Mouse (Mus musculus): Measurements from ENCODE around the gene Hk1. TPM values are rescaled to one million over a fixed set of nuclear protein-coding genes. Genes with fewer than 3 reads are reported as not detected.

Gene Hk1
- 14.2 and 31.4 TPM in 2 replicates for polyA plus RNA-seq (2014; fragmentation: Nextera tagmentation; extraction: Ambion mirVana)

DNA sequence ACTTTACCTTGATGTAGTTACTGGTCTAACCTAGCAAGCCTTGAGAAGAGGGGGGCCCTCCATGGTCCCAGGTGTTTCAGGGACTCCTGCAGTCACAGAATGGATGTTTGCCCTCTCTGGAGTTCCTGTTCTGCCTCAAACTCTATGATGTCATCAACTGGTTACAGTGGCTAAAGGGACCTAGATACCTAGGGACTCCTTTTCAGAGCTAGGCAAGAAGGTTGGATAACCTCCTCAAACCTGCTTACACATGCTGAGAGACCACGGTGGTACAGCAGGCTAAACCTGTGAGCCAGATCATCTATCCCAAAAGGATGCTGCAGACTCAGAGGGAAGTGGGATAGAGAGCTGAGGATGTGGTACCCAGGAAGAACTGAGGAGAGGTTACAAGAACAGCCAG is at the start of gene Hk1:
TSS of gene Hk1 (minus strand) at position 101 of the 400 bp plus-strand sequence.
- Histone ChIP-seq H3K27me3 (ENCODE audit: control insufficient read depth, insufficient read depth, low read length) (no peaks in the 10 kb centered on the region), H3K9me3 (ENCODE audit: control insufficient read depth, low read length) (no peaks in the 10 kb centered on the region), H3K4me2 (replicated peaks; ENCODE audit: low read depth, low read length) (no peak within 1 kb of the TSS), H3K27ac (ENCODE audit: low read depth, low read length) (no peak within 1 kb of the TSS), H3K4me1 (ENCODE audit: control insufficient read depth, insufficient read depth, low read length) (no peaks in the 10 kb centered on the region), H3K4me3 (ENCODE audit: low read length) (no peak within 1 kb of the TSS), H3K36me3 (ENCODE audit: control insufficient read depth, insufficient read depth, low read length) (no peaks in the 10 kb centered on the region), H3K9ac (ENCODE audit: low read depth, low read length) (no peak within 1 kb of the TSS)
- ATAC-seq (ENCODE audit: low FRiP score, low TSS enrichment): no peak
- WGBS: 79% methylated on average over 1 of the region's 1 CpGs

DNA sequence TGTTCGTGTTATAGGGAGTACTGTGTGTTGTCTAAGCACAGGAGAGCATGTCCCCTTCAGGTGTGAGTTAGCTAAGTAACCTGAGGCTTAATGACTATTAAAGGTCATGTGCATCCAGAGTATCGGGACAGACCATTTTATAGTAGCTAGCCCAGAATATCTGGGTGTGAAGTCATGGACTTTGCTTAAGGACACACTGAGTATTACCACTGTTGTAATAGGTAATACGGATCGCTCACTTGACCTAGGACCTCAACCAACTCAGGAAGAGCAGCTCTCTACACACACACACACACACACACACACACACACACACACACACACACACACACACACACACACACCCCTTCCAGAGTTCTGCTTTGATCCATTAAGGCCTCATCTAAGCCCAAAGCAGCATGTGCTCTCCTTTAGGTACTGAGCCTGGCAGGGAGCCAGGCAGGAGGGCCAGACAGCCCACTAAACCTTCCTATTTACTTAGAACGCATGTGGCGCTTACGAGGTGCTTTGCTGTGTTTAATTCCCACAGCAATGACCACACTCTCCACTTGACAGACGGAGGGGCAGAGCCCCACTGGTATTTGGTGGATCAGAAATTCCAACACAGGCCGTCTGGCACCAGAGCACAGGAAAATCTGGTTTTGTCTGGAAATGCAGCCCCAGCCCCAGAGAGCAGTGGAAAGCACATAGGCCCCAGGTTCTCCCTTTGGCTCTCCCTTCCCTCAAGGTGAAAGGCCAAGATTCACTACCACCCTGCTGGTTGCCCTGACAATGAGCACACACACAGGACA is 45.6 kb upstream of the Hk1 start:
- H3K4me3 ChIP-seq (ENCODE audit: low read length): no peak overlapping the region
- H3K36me3 ChIP-seq (ENCODE audit: control insufficient read depth, insufficient read depth, low read length): peaks cover 26% of the 10 kb centered on the region
- 49% methylated on average over 9 of the region's 9 CpGs for WGBS
- H3K27ac ChIP-seq (ENCODE audit: low read depth, low read length): no peak overlapping the region
- peak; percentile 59; the same call in 1 of the 2 replicates for ATAC-seq (ENCODE audit: low FRiP score, low TSS enrichment)
- H3K4me1 ChIP-seq (ENCODE audit: control insufficient read depth, insufficient read depth, low read length): no peaks in the 10 kb centered on the region
- H3K4me2 ChIP-seq (replicated peaks; ENCODE audit: low read depth, low read length): no peak overlapping the region
- no peak overlapping the region for H3K9ac ChIP-seq (ENCODE audit: low read depth, low read length)
- H3K9me3 ChIP-seq (ENCODE audit: control insufficient read depth, low read length): no peaks in the 10 kb centered on the region
- no peaks in the 10 kb centered on the region for H3K27me3 ChIP-seq (ENCODE audit: control insufficient read depth, insufficient read depth, low read length)

DNA sequence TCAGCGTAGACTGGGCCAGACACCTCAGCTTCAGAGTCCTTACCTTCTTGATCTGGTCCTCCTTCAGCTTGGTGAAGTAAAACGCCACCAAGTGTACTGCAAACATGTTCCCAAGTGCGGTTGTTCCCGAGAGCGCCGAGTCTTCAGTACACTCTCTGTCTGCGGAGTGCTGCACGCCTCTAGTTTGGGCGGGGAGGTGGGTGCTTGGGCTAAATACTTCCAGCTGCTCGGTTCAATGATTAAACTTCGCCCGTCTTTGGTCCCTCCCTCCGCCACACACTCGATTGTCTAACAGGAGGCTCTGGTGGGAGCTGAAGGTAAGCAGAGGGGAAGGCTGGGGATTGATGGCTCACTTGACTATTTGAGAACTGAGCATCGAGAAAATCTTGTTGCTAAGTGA is 42.5 kb upstream of the Hk1 start, which contains the start of gene Hkdc1:
TSS of gene Hkdc1 (minus strand) at position 237 of the 400 bp plus-strand sequence.
- H3K4me1 ChIP-seq (ENCODE audit: control insufficient read depth, insufficient read depth, low read length): no peaks in the 10 kb centered on the region
- WGBS: 45% methylated on average over 15 of the region's 15 CpGs
- no peak for ATAC-seq (ENCODE audit: low FRiP score, low TSS enrichment)
- no peak within 1 kb of the TSS for H3K27ac ChIP-seq (ENCODE audit: low read depth, low read length)
- no peaks in the 10 kb centered on the region for H3K27me3 ChIP-seq (ENCODE audit: control insufficient read depth, insufficient read depth, low read length)
- no peaks in the 10 kb centered on the region for H3K9me3 ChIP-seq (ENCODE audit: control insufficient read depth, low read length)
- no peaks in the 10 kb centered on the region for H3K36me3 ChIP-seq (ENCODE audit: control insufficient read depth, insufficient read depth, low read length)
- no peak within 1 kb of the TSS for H3K9ac ChIP-seq (ENCODE audit: low read depth, low read length)
- no peak within 1 kb of the TSS for H3K4me3 ChIP-seq (ENCODE audit: low read length)
- H3K4me2 ChIP-seq (replicated peaks; ENCODE audit: low read depth, low read length): peak within 1 kb of the TSS; percentile 5; the same call in 1 of the 2 replicates

DNA sequence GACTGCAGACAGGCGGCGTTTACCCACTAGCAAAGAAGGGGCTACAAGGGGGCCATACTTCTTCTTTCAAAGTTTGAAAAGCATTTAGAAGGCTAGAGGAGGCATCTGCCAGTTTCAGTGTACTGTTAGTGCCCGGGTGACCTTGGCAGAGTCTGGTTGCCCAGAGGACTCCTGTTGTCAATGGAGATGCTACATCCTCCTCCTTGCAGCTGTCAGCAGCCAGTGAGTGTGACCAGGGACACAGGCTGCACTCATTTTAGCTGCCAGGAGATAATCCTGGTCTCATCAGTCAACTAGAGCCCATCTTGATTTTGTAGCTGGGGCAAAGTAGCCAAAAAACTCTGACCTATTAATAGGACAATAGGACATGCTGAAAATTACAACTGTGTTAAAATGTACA is 41.4 kb upstream of the Hk1 start:
- Histone ChIP-seq H3K4me3 (ENCODE audit: low read length) (no peak overlapping the region), H3K36me3 (ENCODE audit: control insufficient read depth, insufficient read depth, low read length) (no peaks in the 10 kb centered on the region), H3K27ac (ENCODE audit: low read depth, low read length) (no peak overlapping the region), H3K9ac (ENCODE audit: low read depth, low read length) (no peak overlapping the region), H3K4me1 (ENCODE audit: control insufficient read depth, insufficient read depth, low read length) (no peaks in the 10 kb centered on the region), H3K4me2 (replicated peaks; ENCODE audit: low read depth, low read length) (no peak overlapping the region), H3K9me3 (ENCODE audit: control insufficient read depth, low read length) (no peaks in the 10 kb centered on the region), H3K27me3 (ENCODE audit: control insufficient read depth, insufficient read depth, low read length) (no peaks in the 10 kb centered on the region)
- no peak for ATAC-seq (ENCODE audit: low FRiP score, low TSS enrichment)
- WGBS: 78% methylated on average over 3 of the region's 3 CpGs

DNA sequence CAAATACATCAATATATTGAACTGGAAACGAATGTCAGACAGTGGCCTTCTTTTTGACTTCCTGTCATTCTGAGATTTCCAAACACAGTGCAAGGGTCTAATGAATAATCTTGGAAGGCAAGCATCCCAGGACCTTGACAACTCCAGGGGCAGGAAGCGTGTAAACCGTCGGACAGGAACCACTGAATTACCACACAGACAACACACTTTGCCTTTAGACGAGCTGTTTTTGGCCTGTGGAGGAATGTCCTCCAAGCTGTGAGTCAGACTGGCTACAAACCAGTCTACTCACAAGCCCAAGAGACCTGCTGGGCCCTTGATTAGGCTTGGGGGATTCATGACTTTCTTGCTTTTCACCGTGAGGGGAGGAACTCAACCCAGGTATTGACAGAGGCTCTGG is 40.7 kb upstream of the Hk1 start:
- Histone ChIP-seq H3K27ac (ENCODE audit: low read depth, low read length) (no peak overlapping the region), H3K27me3 (ENCODE audit: control insufficient read depth, insufficient read depth, low read length) (no peaks in the 10 kb centered on the region), H3K36me3 (ENCODE audit: control insufficient read depth, insufficient read depth, low read length) (no peaks in the 10 kb centered on the region), H3K4me2 (replicated peaks; ENCODE audit: low read depth, low read length) (no peak overlapping the region), H3K9me3 (ENCODE audit: control insufficient read depth, low read length) (no peaks in the 10 kb centered on the region), H3K9ac (ENCODE audit: low read depth, low read length) (no peak overlapping the region), H3K4me3 (ENCODE audit: low read length) (no peak overlapping the region), H3K4me1 (ENCODE audit: control insufficient read depth, insufficient read depth, low read length) (no peaks in the 10 kb centered on the region)
- WGBS: 66% methylated on average over 6 of the region's 6 CpGs
- ATAC-seq (ENCODE audit: low FRiP score, low TSS enrichment): no peak

DNA sequence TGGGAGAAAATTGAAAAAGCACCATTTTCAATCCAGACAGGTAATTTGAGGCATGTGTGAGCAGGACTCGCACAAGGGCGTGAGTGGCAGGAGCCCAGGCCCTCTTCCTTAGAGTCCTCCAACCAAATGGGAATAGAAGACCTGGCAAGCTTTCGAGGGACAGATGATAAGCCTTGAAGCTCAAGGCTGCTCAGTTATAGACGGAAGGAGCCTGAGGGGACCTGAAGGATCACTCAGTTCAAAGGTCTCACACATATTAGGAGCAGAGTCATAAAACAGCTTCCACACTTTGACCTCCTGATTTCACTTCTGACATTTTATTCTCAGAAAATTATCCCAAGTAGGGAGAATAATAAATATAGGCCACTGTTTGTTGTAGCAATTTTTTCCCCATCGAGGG is 39.7 kb upstream of the Hk1 start:
- no peaks in the 10 kb centered on the region for H3K36me3 ChIP-seq (ENCODE audit: control insufficient read depth, insufficient read depth, low read length)
- no peak for ATAC-seq (ENCODE audit: low FRiP score, low TSS enrichment)

DNA sequence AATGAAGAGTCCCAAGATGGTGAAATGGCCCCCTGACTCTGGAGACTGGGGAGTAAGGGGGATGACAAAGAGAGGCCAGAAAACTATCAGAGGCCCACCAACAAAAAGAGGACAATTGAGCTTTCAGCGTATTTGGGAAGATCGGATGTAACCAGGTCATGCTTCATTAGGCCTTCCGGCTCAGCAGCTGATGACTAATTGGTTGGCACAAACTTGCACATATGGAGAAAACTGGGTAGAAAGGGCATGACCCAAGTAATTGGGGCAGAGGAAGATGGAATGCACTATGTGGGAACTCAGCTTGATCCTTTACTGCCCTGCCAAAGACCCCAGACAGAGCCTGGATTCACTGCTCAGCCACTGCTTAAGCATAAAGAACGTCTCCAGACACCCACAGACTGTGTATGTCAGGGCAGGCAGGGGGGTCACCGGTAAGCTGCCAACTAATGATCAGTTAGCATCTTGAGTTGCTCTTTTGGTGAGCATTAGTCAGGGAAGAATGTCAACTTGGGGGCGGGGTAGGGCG is 39.2 kb upstream of the Hk1 start:
- WGBS: 68% methylated on average over 7 of the region's 7 CpGs
- no peaks in the 10 kb centered on the region for H3K36me3 ChIP-seq (ENCODE audit: control insufficient read depth, insufficient read depth, low read length)
- H3K27ac ChIP-seq (ENCODE audit: low read depth, low read length): no peak overlapping the region
- no peaks in the 10 kb centered on the region for H3K4me1 ChIP-seq (ENCODE audit: control insufficient read depth, insufficient read depth, low read length)
- H3K4me2 ChIP-seq (replicated peaks; ENCODE audit: low read depth, low read length): no peak overlapping the region
- no peak overlapping the region for H3K4me3 ChIP-seq (ENCODE audit: low read length)
- no peak overlapping the region for H3K9ac ChIP-seq (ENCODE audit: low read depth, low read length)
- H3K9me3 ChIP-seq (ENCODE audit: control insufficient read depth, low read length): no peaks in the 10 kb centered on the region
- no peaks in the 10 kb centered on the region for H3K27me3 ChIP-seq (ENCODE audit: control insufficient read depth, insufficient read depth, low read length)
- ATAC-seq (ENCODE audit: low FRiP score, low TSS enrichment): no peak

More for the DNA sequence above, 39.7 kb upstream of the Hk1 start:
- H3K27me3 ChIP-seq (ENCODE audit: control insufficient read depth, insufficient read depth, low read length): no peaks in the 10 kb centered on the region
- no peak overlapping the region for H3K9ac ChIP-seq (ENCODE audit: low read depth, low read length)
- no peak overlapping the region for H3K4me2 ChIP-seq (replicated peaks; ENCODE audit: low read depth, low read length)
- no peaks in the 10 kb centered on the region for H3K4me1 ChIP-seq (ENCODE audit: control insufficient read depth, insufficient read depth, low read length)
- no peak overlapping the region for H3K27ac ChIP-seq (ENCODE audit: low read depth, low read length)
- WGBS: 77% methylated on average over 5 of the region's 5 CpGs
- H3K4me3 ChIP-seq (ENCODE audit: low read length): no peak overlapping the region
- H3K9me3 ChIP-seq (ENCODE audit: control insufficient read depth, low read length): no peaks in the 10 kb centered on the region

DNA sequence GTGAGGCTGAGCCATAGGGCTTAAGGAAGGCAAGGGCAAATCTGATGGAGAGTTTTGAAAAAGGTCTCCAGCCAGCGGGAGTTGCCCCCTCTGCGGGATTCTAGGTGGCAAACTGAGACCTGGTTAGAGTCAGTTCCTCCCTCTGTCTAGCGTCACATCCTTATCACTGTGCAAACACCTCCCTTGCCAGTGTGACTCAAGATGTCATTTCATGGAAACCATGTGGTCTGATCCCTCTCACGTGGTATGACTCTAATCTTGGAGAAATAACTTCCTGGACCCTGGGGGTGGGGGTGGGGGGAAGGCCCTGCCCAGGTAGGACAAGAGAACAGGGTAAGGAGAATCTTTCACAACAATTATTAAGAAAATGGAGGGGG is 33.9 kb upstream of the Hk1 start:
- peak; percentile 13; the same call in 1 of the 2 replicates for ATAC-seq (ENCODE audit: low FRiP score, low TSS enrichment)
- H3K36me3 ChIP-seq (ENCODE audit: control insufficient read depth, insufficient read depth, low read length): no peaks in the 10 kb centered on the region
- H3K4me1 ChIP-seq (ENCODE audit: control insufficient read depth, insufficient read depth, low read length): peaks cover 9% of the 10 kb centered on the region
- WGBS: 29% methylated on average over 4 of the region's 4 CpGs
- H3K27ac ChIP-seq (ENCODE audit: low read depth, low read length): peak overlapping the region; percentile 81
- H3K4me3 ChIP-seq (ENCODE audit: low read length): no peak overlapping the region
- no peak overlapping the region for H3K9ac ChIP-seq (ENCODE audit: low read depth, low read length)
- no peaks in the 10 kb centered on the region for H3K27me3 ChIP-seq (ENCODE audit: control insufficient read depth, insufficient read depth, low read length)
- H3K4me2 ChIP-seq (replicated peaks; ENCODE audit: low read depth, low read length): no peak overlapping the region
- H3K9me3 ChIP-seq (ENCODE audit: control insufficient read depth, low read length): no peaks in the 10 kb centered on the region

DNA sequence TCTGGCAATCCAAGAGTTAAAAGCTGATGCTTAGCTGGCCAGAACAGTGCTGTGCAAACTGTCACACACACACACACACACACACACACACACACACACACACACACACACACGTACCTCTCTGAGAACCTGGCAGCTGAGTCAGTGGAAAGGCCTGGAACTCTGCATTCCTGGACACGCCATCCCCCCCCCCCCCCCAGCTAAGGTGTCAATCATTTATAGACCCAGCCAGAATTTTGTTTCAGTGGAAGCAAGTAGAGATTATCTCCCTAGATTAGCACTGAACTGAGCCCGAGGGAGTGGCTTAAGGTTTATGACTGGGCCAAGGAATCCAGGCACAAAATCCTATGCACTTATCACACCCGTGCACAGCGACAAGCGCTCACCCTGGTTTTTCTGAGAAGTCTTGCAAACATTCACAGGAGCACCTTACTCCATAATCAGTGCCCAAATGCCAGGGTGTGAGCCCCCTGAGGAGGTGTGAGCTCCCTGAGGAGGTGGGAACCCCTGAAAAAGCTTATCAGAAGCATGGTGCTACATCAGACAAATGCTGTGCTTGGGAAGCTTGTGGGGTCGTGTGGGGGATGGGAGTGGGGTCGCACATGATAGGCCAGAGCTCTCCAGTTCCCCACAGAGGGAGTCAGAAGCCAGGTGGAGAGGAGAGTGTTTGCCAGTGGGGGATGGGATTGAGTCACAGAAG is 33.3 kb upstream of the Hk1 start:
- Histone ChIP-seq H3K9ac (ENCODE audit: low read depth, low read length) (no peak overlapping the region), H3K27ac (ENCODE audit: low read depth, low read length) (peak overlapping the region; percentile 81)

More for the DNA sequence above, 33.3 kb upstream of the Hk1 start:
- H3K27me3 ChIP-seq (ENCODE audit: control insufficient read depth, insufficient read depth, low read length): no peaks in the 10 kb centered on the region
- peaks cover 9% of the 10 kb centered on the region for H3K4me1 ChIP-seq (ENCODE audit: control insufficient read depth, insufficient read depth, low read length)
- whole genome bisulfite sequencing: 17% methylated on average over 8 of the region's 8 CpGs
- ATAC-seq (ENCODE audit: low FRiP score, low TSS enrichment): peak; percentile 62
- H3K9me3 ChIP-seq (ENCODE audit: control insufficient read depth, low read length): no peaks in the 10 kb centered on the region
- no peak overlapping the region for H3K4me3 ChIP-seq (ENCODE audit: low read length)
- no peaks in the 10 kb centered on the region for H3K36me3 ChIP-seq (ENCODE audit: control insufficient read depth, insufficient read depth, low read length)
- H3K4me2 ChIP-seq (replicated peaks; ENCODE audit: low read depth, low read length): no peak overlapping the region
